Mouse (Mus musculus) erythroblast, embryonic 14.5 days (primary cell): ENCODE measurements at regions not wholly inside any gene's neighbourhood (a gene's known extent, or its start where the extent isn't known, plus 50 kb on each side); places are given as distances from the start of the nearest gene placed in this dataset.

Experiments
- GATA1 ChIP-seq: IDR thresholded peaks from 2 replicates; pipeline ENCODE4 v1.6.1; 2012; ENCODE audit warnings: low read length, inconsistent platforms, mixed read lengths
- TAL1 ChIP-seq: IDR thresholded peaks from 3 replicates; pipeline ENCODE4 v1.6.1; 2012; ENCODE audit warnings: low read length, inconsistent platforms, mixed read lengths

GRCm38 (mm10) chr19:44637145-44637719 is 74.6 kb downstream of the Hif1an start:
- TF ChIP-seq TAL1 (no peak), GATA1 (no peak)
